Mouse (Mus musculus): ENCODE measurements around the gene Ahr. TPM values are rescaled to one million over a fixed set of nuclear protein-coding genes. Genes with fewer than 3 reads are reported as not detected.
A peak's percentile ranks its signal among the peaks of the same experiment; 100 is the strongest.

Gene Ahr
- total RNA-seq (2017): 0.96 and 1.4 TPM in 2 replicates

DNA sequence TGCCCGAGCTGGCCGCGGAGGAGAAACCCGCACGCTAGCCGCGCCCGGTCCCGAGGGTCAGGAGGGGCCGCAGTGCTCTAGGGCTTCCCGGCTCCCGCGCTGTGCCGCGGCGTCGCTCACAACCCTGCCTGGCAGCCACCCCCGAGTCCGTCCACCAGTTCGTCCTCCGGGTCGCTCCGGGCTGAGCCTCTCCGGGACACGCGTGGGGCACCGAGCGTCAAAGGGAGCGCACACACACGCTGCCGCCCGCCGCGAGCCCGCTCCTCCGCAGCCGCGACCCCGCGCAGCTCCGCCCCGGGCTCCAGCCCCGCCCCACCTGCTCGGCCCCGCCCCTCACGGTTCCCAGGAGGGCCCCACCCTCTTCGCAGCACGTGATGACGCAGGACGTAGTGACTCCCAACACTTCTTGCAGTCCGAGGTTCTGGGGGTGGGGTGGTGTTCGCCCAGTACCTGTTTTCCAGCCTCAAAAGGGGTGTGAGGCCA lies at the start of gene Ahr:
Gene Ahr (minus strand): TSS at position 285 of the 483 bp plus-strand sequence.
- ATAC-seq (replicated peaks; ENCODE audit: low read depth, poor library complexity, severe bottlenecking): peak; percentile 82

DNA sequence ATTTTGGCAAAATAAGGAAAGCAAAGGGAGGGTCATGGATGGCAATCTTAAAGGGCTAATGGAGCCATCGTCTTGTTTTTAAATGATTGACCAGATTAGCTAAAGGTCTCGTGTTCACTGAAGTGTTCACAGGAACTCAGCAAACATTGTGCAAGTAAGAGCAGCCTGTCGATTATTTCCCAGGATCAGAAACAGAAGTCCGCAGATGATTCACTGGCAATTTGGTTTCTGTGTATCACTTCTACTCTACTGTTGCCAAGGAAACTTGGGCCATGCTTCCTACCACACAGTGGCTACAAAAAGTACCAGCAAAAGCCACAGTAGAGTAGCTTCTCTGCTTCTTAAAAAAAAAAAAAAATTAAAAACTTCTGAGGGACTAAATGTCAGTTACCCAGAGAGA lies 44.0 kb upstream of the Ahr start:
- ATAC-seq (replicated peaks; ENCODE audit: low read depth, poor library complexity, severe bottlenecking): peak; percentile 83; the same call in 1 of the 2 replicates

- no peak; the same call in 1 of the 2 replicates for ATAC-seq (replicated peaks; ENCODE audit: low read depth, poor library complexity, severe bottlenecking)
These were observed 41.3 kb upstream of the Ahr start for GRCm38 (mm10) chr12:35576107-35576506.

GRCm38 (mm10) chr12:35573713-35574112 lies 38.9 kb upstream of the Ahr start:
- ATAC-seq (replicated peaks; ENCODE audit: low read depth, poor library complexity, severe bottlenecking): 0 out of 2 replicates have a peak, but pooled peaks have one; percentile 56

DNA sequence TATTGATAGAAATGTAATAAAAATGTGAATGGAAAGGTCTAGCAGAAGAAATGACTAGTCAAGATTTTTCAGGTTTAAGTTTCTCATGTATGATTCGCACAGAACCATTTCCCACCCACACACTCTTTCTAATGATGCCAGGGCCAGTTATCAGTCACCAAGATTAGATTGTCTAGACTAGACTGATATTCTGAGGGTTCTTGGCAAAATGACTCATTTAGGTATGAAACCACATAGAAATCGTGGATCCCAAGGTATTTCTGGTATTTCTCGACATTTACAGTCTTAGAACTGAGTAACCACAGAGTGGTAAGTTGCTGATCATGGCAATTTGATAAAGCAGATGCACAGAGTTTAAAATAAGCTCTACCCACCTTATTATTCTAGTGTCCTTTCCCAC lies 28.0 kb upstream of the Ahr start:
- no peak for ATAC-seq (replicated peaks; ENCODE audit: low read depth, poor library complexity, severe bottlenecking)

DNA sequence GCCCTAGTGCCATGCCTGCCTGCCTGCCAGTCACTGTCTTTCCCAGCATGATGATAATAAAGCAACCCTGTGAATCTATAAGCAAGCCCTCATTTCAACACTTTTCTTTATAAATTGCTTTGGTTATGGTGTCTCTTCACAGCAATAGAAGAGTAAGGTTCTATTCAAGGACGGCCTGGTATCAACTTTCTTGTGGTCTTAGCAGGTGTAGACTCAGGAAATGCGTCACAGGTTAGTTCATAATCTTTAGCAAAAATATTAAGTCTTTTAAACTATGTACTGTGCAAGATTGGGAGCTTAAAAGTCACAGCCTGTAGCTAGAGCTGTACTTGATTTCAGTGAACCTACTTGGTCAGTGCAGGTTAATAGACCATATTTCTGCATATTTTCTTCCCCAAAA lies 24.0 kb upstream of the Ahr start:
- ATAC-seq (replicated peaks; ENCODE audit: low read depth, poor library complexity, severe bottlenecking): no peak

DNA sequence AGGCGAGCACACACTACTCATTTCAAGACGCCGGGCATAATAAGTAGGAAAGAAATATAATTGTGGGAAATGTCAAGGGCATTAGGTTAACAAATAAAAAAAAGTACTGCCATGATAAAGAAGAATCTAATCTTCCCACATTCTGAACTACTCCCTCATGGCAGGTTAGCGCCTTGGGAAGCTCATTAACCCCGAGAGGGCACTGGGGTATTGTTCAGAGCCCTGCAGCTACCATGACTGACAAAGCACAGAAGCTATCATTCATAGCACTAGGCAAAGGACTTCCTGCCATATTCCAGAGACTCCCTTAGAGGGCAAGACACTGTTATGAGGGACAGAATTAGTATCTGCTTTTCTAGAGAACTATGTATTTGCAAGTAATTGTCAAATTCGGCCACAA lies 21.1 kb upstream of the Ahr start:
- no peak for ATAC-seq (replicated peaks; ENCODE audit: low read depth, poor library complexity, severe bottlenecking)

GRCm38 (mm10) chr12:35554309-35554708 lies 19.5 kb upstream of the Ahr start:
- peak; percentile 77 for ATAC-seq (replicated peaks; ENCODE audit: low read depth, poor library complexity, severe bottlenecking)

DNA sequence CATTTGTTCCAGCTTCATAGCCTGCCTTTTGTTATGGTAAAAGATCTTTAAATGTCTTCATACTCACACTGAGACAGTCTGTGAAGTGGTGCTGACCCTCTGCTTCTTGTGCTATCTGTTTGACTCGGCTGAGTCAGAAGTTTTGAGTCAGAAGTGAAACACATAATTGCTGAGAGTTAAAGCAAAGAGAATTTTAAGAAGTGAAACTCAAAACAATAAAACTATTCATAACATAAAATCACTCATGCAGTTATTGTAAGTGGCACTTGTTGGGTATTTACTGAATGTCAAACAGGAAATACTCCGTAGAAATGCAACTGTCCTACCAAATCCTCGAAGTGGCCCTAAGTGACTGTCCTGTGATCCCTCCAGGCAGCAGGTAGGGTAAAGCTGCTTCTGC lies 18.3 kb upstream of the Ahr start:
- peak; percentile 24; the same call in 1 of the 2 replicates for ATAC-seq (replicated peaks; ENCODE audit: low read depth, poor library complexity, severe bottlenecking)

GRCm38 (mm10) chr12:35550299-35550698 lies 15.5 kb upstream of the Ahr start:
- no peak for ATAC-seq (replicated peaks; ENCODE audit: low read depth, poor library complexity, severe bottlenecking)

DNA sequence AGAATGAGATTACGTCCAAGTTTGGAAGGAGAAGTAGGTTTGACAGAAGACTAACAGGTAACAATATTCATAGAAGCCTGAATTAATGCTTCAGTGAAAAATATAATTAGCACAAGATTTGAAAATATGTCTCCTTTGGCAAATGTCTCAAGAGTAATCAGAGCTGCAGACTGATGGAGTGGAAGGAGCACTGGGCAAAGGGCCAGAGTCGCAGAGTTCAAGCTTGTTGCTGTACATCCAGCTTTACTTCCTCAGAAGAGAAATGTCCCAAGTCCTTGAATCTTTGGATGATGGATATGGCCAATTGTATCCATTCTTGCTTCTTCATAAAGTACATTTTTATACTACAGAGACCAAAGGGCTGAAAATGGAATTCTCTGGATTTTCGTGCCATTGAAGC lies 8.0 kb upstream of the Ahr start:
- ATAC-seq (replicated peaks; ENCODE audit: low read depth, poor library complexity, severe bottlenecking): no peak

GRCm38 (mm10) chr12:35538843-35539242 lies 4.0 kb upstream of the Ahr start:
- ATAC-seq (replicated peaks; ENCODE audit: low read depth, poor library complexity, severe bottlenecking): 0 out of 2 replicates have a peak, but pooled peaks have one; percentile 39

DNA sequence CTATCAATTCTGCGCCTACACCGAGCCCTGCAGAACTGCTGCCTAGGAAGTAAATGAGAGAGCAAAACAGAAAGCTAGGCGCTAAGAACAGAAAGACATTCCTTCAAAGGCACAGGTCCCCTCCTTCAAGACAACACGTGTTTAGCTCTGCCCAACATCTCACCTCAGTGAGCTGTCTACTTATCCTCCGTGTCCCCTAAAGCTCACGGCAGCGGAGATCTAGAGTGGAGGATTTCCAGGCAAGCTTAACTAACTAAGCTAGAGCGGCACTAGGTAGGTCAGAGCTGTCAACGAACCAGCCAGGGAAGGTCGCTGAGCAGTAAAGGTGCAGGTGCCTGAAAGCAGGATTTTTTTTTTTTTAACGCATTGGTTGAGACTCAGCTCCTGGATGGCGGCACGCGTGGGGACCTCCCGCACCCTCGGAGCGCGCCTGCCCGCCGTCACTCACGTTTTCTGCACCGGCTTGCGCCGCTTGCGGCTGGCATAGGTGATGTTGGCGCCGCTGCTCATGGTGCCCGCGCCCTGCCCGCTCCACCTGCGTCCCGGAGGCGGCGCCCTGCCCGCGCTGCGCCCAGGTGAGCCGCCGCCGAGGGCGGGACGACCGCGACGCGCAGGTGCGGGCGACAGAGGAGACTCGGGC lies 604 bp downstream of the Ahr start:
- ATAC-seq (replicated peaks; ENCODE audit: low read depth, poor library complexity, severe bottlenecking): peak; percentile 30

- no peak for ATAC-seq (replicated peaks; ENCODE audit: low read depth, poor library complexity, severe bottlenecking)
These were observed 1.1 kb downstream of the Ahr start for GRCm38 (mm10) chr12:35533748-35534113.

GRCm38 (mm10) chr12:35533133-35533532 lies 1.7 kb downstream of the Ahr start:
- ATAC-seq (replicated peaks; ENCODE audit: low read depth, poor library complexity, severe bottlenecking): no peak

- ATAC-seq (replicated peaks; ENCODE audit: low read depth, poor library complexity, severe bottlenecking): peak; percentile 58
These were observed 2.7 kb downstream of the Ahr start for GRCm38 (mm10) chr12:35532151-35532550.

DNA sequence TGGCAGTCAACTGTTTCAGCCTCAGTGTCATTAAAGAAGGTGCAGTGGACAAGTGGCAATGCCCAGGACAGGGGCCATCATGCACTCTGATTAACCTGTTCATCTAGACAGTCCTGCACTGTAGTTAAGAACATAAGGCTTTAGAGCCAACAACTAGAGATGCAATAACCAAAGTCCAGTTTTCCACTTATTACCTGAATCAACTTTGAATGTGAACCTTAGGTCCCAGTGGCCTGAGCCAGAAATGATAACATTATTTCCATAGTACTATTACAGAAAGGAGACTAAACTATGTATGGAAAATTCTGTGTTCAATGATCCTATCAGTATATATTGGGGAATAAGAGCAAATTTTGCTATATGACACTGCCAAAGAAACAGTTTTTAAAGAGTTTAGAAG lies 4.3 kb downstream of the Ahr start:
- ATAC-seq (replicated peaks; ENCODE audit: low read depth, poor library complexity, severe bottlenecking): no peak

GRCm38 (mm10) chr12:35527429-35527828 lies 7.4 kb downstream of the Ahr start:
- peak; percentile 70 for ATAC-seq (replicated peaks; ENCODE audit: low read depth, poor library complexity, severe bottlenecking)

DNA sequence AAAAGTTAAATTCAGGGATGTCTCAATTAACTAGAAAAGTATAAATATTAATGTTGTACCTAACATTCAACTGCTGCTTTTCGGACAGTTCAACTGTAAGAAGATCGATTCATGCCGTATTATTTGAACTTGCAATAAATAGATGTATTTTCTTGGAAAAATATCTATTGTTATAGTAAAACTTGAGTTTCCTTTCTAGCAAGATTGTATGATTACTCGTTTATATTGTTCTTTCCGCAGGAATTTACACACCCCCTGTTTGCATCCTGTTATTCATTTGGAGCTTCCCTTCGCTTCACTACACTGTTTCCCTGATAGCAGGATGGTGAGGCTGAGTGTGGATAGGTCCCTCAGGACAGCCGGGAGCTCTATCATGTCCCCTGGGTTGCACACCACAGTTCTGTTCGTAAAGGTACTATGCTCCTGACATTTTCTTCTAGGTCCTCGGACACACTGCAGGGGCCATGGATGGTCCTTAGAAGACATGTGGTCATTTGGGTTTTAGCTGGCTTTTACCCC lies 12.2 kb downstream of the Ahr start:
- ATAC-seq (replicated peaks; ENCODE audit: low read depth, poor library complexity, severe bottlenecking): no peak

- no peak for ATAC-seq (replicated peaks; ENCODE audit: low read depth, poor library complexity, severe bottlenecking)
These were observed 19.2 kb downstream of the Ahr start for GRCm38 (mm10) chr12:35515621-35516020.

DNA sequence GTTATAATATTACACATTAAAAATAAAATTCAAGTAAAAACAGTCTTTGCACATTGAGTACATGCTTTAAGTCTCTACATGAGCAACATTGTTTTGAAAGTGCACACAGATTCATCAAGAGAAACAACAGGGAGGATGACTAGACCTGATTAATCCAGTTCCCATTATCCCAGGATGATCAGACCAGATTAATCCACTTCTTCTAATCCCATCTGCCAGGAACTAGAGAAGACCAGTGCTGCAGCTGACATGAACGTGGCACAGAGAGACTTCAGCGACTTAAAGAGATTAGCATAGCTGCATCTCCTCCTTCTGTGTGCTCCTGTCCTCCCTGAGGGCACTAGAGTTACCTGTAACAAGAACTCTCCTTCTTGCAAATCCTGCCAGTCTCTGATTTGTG lies 20.2 kb downstream of the Ahr start:
- no peak for ATAC-seq (replicated peaks; ENCODE audit: low read depth, poor library complexity, severe bottlenecking)

DNA sequence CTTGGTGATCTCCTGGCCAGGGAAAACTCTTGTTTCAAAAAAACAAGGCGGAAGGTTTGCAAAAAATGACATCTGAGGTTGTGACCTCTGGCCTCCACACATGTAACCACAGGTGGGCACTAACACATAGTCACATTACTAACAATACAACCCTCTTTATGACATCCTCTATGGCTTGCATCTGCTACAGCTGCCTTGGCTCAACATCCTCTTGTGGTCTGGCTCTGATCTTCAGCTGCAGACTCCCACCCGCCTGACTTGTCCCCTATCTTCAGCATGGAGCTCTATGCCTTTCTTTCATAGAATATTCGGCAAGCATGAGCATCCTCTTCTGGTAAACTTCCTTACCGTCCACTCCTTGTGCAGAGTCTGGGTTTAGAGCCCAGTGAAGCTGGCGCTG lies 24.1 kb downstream of the Ahr start:
- no peak for ATAC-seq (replicated peaks; ENCODE audit: low read depth, poor library complexity, severe bottlenecking)

Data from common myeloid progenitor, adult 5-6 weeks (primary cell).